Mouse (Mus musculus): ENCODE results near the gene Sertad4.

The Sertad4 gene

GRCm38 (mm10) chr1:192806168-192807157 lies 49.1 kb downstream of the Sertad4 start:
- no peak for DNase-seq (ENCODE audit: low read depth, low spot score)

DNA sequence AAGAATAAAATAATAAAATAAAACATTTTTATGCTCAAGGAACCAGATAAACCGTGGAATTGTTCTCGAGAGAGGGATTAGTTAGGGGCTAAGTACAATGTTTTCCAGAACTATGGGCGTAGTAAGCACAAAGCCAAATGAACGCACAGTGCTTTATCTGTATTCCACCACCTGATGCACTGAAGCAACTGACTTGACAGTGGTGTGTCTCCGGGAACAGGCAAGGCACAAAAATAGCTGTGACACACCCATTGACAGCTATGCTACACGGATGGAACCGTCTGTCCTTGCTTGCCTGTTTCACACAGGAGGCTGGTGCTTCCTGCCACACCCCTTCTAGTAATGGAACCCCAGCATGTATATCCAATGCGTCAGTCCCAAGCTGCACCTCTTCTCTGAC lies 55.2 kb downstream of the Sertad4 start:
- DNase-seq (ENCODE audit: low read depth, low spot score): no peak

- peak; percentile 74 for DNase-seq (ENCODE audit: low read depth, low spot score)
Measured at GRCm38 (mm10) chr1:192799165-192799991, 56.2 kb downstream of the Sertad4 start.

- no peak for DNase-seq (ENCODE audit: low read depth, low spot score)
Measured at GRCm38 (mm10) chr1:192798212-192799164, 57.1 kb downstream of the Sertad4 start.

DNA sequence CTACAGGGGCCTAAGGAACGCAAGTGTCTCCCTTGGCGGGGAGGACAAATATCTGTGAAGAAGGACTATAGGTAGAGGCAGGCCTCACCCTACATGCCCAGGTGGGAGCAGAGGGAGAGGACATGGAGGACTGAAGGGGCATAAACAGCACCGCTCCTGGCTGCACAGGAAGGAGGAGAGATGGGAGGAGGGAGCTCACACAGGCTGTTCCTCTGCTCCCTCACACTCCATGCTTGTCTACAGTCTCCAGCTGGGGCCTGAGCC lies 58.6 kb downstream of the Sertad4 start:
- DNase-seq (ENCODE audit: low read depth, low spot score): no peak

GRCm38 (mm10) chr1:192796201-192797010 lies 59.1 kb downstream of the Sertad4 start:
- peak; percentile 85 for DNase-seq (ENCODE audit: low read depth, low spot score)

DNA sequence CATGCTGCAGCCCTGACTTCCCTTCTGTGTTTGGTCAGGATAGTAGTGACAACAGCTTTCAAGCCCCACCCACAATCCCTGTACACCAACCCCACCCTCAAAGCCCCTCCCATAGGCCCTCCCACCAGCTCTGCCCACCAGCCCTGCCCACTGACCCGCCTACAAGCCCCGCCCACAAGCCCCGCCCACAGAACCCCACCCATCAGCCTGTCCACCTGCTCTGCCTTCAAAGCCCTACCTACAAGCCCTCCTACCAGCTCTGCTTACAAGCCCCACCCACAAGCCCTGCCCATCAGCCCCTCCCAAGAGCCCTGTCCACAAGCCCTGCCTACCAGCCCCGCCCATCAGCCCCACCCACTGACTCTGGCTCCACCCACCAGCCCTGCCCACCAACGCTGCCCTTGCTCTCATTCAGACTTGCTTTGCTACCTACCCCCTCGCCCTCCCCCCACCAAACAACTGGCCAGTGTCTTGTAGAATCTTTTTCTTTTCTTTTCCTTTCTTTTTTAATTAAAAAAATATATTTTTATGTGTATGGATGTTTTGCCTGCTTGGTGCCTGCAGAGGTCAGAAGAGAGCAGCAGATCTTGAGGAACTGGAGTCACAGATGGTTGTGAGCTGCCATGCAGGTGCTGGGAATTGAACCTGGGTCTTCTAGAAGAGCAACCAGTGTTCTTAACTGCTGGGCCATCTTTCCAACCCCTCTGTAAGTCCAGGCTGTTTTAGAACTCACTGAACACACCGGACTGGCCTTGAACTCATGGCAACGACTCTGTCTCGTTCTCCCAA lies 60.4 kb downstream of the Sertad4 start:
- DNase-seq (ENCODE audit: low read depth, low spot score): no peak
